Mouse (Mus musculus): Measurements from ENCODE around the gene Lrrc1. TPM values are rescaled to one million over a fixed set of nuclear protein-coding genes. Genes with fewer than 3 reads are reported as not detected.

The Lrrc1 gene
- polyA plus RNA-seq, 1 experiment: 12.8 TPM

DNA sequence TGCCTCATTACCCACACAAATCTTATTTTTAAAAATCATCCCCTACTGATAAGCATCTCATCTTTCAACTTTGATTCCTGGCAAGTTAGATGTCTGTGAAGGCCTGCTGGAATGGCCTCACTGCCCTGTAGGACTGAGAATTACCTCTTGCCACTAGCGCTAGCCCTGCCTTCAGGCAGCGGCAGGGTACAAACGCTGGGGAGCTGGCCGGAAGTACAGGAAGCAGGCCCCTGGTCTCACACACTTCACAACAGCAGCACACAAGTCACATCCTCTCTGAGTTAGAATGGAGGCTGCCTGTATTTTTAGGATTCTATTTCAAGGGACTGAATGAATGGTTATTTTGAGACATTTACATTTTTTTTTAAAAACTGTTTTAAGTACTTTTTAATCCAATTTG is 81.5 kb downstream of the Lrrc1 start:
- TF ChIP-seq POLR2A (IDR thresholded peaks at IDR 0.05; ENCODE audit: extremely low read depth, insufficient read depth, low read length): no peak
- TF ChIP-seq CTCF (IDR thresholded peaks at IDR 0.05; ENCODE audit: extremely low read depth, insufficient read depth, low read length): no peak
- no peak overlapping the region for H3K4me3 ChIP-seq (ENCODE audit: insufficient read depth, low read length)
- H3K4me1 ChIP-seq (ENCODE audit: control insufficient read depth, insufficient read depth, low read length): no peaks in the 10 kb centered on the region
- H3K27ac ChIP-seq (ENCODE audit: insufficient read depth, low read length): no peak overlapping the region

DNA sequence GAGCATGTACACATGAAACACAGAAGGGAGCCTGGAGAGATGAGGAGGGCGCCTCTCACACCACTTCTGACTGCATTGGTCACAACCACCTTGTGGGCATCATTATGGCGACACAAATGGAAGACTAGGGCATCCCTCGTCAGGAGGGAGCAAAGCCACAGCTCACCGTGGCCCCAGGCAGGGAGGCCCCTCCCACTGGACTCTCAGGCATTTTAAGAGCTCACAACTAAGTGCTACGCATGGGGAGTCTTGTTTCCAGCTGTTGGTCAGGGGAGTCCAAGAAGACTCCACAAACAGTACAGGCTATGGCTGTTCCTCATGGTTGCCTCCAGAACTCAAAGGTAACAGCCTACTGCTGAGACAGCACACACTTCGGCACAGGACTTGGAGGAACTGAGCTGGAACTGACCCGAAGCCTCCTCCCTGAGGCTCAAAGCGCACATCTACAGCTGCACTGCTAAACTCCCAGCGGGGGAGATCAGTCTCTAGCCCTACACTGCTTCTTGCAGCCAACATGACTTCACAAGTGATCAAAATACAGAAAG is 83.2 kb downstream of the Lrrc1 start:
- Histone ChIP-seq H3K27ac (ENCODE audit: insufficient read depth, low read length) (no peak overlapping the region), H3K4me3 (ENCODE audit: insufficient read depth, low read length) (no peak overlapping the region), H3K4me1 (ENCODE audit: control insufficient read depth, insufficient read depth, low read length) (no peaks in the 10 kb centered on the region)
- TF ChIP-seq CTCF (IDR thresholded peaks at IDR 0.05; ENCODE audit: extremely low read depth, insufficient read depth, low read length): no peak
- no peak for TF ChIP-seq POLR2A (IDR thresholded peaks at IDR 0.05; ENCODE audit: extremely low read depth, insufficient read depth, low read length)

DNA sequence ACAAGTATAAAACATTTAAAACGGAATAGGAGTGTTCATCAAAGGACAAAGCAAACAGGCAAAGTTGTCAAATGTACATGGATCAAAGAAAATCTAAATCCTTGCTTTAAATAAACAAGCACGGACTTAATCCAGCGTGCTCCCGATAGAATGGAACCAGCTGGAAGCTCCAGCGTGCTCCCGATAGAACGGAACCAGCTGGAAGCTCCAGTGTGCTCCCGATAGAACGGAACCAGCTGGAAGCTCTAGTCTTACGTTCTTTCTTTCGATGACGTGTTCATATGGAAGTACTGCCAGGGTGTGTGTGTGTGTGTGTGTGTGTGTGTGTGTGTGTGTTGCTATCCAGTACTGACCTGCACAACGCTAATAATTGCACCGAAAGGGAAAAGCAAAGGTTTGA is 84.3 kb downstream of the Lrrc1 start:
- TF ChIP-seq CTCF (IDR thresholded peaks at IDR 0.05; ENCODE audit: extremely low read depth, insufficient read depth, low read length): no peak
- TF ChIP-seq POLR2A (IDR thresholded peaks at IDR 0.05; ENCODE audit: extremely low read depth, insufficient read depth, low read length): no peak
- no peak overlapping the region for H3K4me3 ChIP-seq (ENCODE audit: insufficient read depth, low read length)
- H3K4me1 ChIP-seq (ENCODE audit: control insufficient read depth, insufficient read depth, low read length): no peaks in the 10 kb centered on the region
- no peak overlapping the region for H3K27ac ChIP-seq (ENCODE audit: insufficient read depth, low read length)

DNA sequence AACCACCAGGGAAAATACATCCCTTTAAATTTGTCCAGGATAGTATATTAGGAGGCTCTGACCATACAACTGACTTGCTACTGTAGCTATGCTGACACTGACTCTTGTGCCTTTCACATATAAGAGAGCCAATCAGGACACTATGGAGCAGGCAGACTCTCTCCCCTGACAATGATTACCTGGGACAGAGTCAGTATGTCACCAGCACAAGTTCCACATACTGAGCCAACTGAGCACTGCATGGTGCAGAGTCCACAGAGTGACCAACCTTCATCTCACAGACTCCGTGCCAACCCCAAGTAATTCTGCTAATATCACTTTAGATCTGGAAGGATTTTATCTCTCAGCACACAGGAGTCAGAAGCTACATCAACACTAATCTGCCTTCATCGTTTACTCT is 85.3 kb downstream of the Lrrc1 start:
- no peak overlapping the region for H3K4me3 ChIP-seq (ENCODE audit: insufficient read depth, low read length)
- H3K4me1 ChIP-seq (ENCODE audit: control insufficient read depth, insufficient read depth, low read length): no peaks in the 10 kb centered on the region
- TF ChIP-seq CTCF (IDR thresholded peaks at IDR 0.05; ENCODE audit: extremely low read depth, insufficient read depth, low read length) (no peak), POLR2A (IDR thresholded peaks at IDR 0.05; ENCODE audit: extremely low read depth, insufficient read depth, low read length) (no peak)
- no peak overlapping the region for H3K27ac ChIP-seq (ENCODE audit: insufficient read depth, low read length)

DNA sequence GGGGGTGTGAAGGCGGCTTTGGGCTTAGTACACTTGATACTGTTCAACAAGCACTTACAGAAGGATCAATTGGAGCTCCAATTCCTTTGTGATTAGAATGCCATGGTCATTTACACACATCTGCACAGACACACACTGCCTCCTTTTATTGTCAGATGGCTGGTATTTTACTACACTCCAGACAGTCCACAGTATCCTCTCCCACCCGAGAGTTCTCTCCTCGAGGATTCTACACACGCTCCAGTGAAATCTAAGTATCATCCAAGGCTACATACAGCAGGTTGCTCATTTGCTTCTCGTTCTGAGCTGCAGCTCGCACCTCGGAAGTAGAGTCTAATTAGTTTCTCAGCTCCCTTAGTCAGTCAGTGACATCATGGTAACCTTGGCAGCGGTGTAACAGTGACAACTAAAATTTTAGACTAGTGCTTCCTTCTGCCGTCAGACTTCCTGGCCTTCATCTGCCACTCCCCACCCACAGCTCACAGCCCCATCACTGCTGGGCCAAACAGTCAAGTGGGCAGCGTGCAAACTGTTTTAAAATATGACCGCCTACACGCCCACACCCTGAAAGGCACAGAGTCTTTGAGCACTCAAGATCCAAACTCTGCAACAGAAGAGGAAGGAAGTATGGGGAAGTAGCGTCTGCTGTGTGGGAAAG is 88.4 kb downstream of the Lrrc1 start:
- Histone ChIP-seq H3K4me3 (ENCODE audit: insufficient read depth, low read length) (no peak overlapping the region), H3K27ac (ENCODE audit: insufficient read depth, low read length) (no peak overlapping the region), H3K4me1 (ENCODE audit: control insufficient read depth, insufficient read depth, low read length) (no peaks in the 10 kb centered on the region)
- TF ChIP-seq CTCF (IDR thresholded peaks at IDR 0.05; ENCODE audit: extremely low read depth, insufficient read depth, low read length): no peak
- TF ChIP-seq POLR2A (IDR thresholded peaks at IDR 0.05; ENCODE audit: extremely low read depth, insufficient read depth, low read length): no peak

DNA sequence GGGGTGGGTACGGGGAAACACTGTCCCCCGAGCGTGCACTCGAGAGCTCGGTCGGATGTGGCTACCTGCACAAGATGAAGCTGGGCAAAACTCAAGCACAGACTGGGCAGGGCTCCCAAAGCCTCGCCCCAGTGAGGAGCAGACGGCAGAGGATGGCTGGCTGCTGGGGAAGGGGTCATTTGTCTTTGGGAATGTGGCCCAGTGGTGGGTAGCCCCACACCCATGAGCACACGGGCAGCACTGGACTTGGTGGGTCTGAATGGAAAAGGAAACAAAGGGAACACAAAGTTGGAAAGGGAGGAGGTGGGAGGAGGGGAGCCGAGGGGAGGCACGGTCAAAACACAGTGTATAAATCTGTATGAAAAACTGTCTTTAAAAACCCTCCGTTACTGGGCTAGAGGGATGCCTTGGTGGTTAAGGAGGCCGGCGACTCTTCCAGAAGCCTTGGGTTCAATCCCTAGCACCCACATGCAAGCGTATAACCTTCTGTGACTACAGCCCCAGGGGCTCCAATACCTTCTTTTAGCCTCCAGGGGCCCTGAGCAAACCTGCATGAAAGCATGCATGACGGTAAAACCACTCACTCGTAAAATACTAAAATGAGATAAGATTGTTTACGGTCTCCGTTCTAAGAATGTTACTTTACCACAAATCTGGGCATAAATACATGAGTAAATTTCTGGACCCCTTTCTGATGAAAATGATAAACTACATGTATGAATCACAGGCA is 89.1 kb downstream of the Lrrc1 start:
- no peak overlapping the region for H3K4me3 ChIP-seq (ENCODE audit: insufficient read depth, low read length)
- TF ChIP-seq POLR2A (IDR thresholded peaks at IDR 0.05; ENCODE audit: extremely low read depth, insufficient read depth, low read length) (no peak), CTCF (IDR thresholded peaks at IDR 0.05; ENCODE audit: extremely low read depth, insufficient read depth, low read length) (no peak)
- H3K4me1 ChIP-seq (ENCODE audit: control insufficient read depth, insufficient read depth, low read length): no peaks in the 10 kb centered on the region
- no peak overlapping the region for H3K27ac ChIP-seq (ENCODE audit: insufficient read depth, low read length)

DNA sequence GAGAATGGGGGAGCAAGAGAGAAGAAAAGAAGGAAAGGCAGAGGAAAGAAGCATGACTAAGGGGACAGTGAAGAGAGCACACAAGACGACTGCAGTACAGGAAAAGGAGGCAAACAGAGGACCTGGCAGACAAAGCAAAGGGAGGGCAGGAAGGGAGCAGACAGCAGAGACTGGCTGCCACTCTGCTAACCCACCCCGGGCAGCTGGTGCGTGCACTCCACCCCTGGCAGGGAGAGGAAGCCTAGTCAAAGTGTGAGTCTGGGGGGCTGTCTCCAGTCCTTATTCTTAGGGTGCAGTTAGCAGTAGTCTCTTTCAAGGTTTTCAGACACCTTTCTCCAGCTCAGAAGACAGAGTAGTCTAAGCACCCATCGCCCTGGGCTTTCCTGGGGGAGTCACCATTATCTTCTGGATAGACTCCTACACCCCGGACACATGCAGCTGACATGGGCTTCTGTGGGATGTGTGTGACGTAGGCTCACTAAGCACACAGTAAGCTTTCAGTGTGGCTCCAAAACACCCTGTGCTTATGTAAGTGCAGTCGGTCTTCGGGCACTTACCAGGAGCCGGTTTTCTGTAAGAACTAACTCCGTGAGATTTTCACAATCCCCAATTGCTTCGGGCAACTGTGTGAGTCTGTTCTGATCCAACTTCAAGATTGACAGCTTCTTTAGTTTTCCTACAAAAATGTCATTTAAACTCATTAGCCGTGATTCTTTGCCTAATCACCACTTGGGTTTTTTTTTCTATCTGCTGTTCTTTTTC is 92.4 kb downstream of the Lrrc1 start:
- TF ChIP-seq POLR2A (IDR thresholded peaks at IDR 0.05; ENCODE audit: extremely low read depth, insufficient read depth, low read length): no peak
- TF ChIP-seq CTCF (IDR thresholded peaks at IDR 0.05; ENCODE audit: extremely low read depth, insufficient read depth, low read length): no peak
- Histone ChIP-seq H3K27ac (ENCODE audit: insufficient read depth, low read length) (no peak overlapping the region), H3K4me1 (ENCODE audit: control insufficient read depth, insufficient read depth, low read length) (no peaks in the 10 kb centered on the region), H3K4me3 (ENCODE audit: insufficient read depth, low read length) (no peak overlapping the region)

DNA sequence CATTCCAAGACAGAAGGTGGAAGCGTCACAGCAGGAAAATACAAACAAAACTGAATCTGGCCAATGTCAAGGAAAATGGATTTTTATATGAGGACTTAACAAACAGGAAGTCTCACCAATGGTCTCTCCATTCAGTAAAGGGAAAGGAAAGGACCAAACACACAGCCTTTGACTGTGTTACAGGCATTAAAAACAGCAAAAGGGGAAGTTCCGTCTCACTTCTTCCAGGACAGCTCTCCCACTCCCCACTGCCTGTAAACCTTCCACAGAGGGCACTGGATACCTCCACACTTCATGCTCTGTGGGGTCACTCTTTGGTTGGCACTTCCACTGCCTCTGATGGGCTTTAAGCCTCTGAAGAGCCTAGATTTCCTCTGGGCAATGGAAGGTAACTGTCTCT is 94.2 kb downstream of the Lrrc1 start:
- Histone ChIP-seq H3K27ac (ENCODE audit: insufficient read depth, low read length) (no peak overlapping the region), H3K4me1 (ENCODE audit: control insufficient read depth, insufficient read depth, low read length) (no peaks in the 10 kb centered on the region), H3K4me3 (ENCODE audit: insufficient read depth, low read length) (no peak overlapping the region)
- TF ChIP-seq POLR2A (IDR thresholded peaks at IDR 0.05; ENCODE audit: extremely low read depth, insufficient read depth, low read length) (no peak), CTCF (IDR thresholded peaks at IDR 0.05; ENCODE audit: extremely low read depth, insufficient read depth, low read length) (no peak)

DNA sequence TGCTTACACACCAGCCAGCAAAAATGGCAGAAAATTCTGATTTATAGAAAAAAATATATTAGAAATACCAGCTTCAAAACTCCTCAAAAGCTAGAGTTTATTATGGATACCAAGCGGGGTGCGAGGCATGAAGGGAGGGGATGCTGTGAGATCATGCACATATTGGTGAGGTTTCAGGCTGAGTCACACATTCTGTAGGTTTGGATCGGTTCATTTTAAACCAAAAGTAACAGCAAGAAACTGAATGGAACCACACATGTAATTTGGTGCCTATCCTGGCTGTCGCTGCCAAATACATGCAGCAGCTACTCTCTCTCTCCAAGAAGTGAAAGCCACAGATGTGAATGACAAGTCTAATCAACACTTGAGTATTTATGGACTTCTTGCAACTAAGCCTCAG is 99.8 kb downstream of the Lrrc1 start:
- TF ChIP-seq POLR2A (IDR thresholded peaks at IDR 0.05; ENCODE audit: extremely low read depth, insufficient read depth, low read length) (no peak), CTCF (IDR thresholded peaks at IDR 0.05; ENCODE audit: extremely low read depth, insufficient read depth, low read length) (no peak)
- H3K4me1 ChIP-seq (ENCODE audit: control insufficient read depth, insufficient read depth, low read length): no peaks in the 10 kb centered on the region
- H3K27ac ChIP-seq (ENCODE audit: insufficient read depth, low read length): no peak overlapping the region
- H3K4me3 ChIP-seq (ENCODE audit: insufficient read depth, low read length): no peak overlapping the region
